Mouse (Mus musculus) monocyte, adult 5-6 weeks (primary cell): ENCODE data around the gene Atg4c. TPM values are rescaled to one million over a fixed set of nuclear protein-coding genes. Genes with fewer than 3 reads are reported as not detected.

Experiments
- ATAC-seq: fragments of 153-309, 156-312 bp; replicated peaks from 2 replicates; pipeline ENCODE4 v1.8.0; 2017; ENCODE audit warnings: mild to moderate bottlenecking; ENCODE audit not compliant: low TSS enrichment, insufficient number of reproducible peaks, severe bottlenecking, poor library complexity, low FRiP score
- total RNA-seq: library from RNA; stranded (forward); fragments of 200-1000, 200-491, 200-594 nt; gene quantifications from 3 replicates; pipeline ENCODE4 v1.2.3, GENCODE M21; 2017

Gene Atg4c
- total RNA-seq, 1 experiment from 2014 or later, result 25.5 TPM

DNA sequence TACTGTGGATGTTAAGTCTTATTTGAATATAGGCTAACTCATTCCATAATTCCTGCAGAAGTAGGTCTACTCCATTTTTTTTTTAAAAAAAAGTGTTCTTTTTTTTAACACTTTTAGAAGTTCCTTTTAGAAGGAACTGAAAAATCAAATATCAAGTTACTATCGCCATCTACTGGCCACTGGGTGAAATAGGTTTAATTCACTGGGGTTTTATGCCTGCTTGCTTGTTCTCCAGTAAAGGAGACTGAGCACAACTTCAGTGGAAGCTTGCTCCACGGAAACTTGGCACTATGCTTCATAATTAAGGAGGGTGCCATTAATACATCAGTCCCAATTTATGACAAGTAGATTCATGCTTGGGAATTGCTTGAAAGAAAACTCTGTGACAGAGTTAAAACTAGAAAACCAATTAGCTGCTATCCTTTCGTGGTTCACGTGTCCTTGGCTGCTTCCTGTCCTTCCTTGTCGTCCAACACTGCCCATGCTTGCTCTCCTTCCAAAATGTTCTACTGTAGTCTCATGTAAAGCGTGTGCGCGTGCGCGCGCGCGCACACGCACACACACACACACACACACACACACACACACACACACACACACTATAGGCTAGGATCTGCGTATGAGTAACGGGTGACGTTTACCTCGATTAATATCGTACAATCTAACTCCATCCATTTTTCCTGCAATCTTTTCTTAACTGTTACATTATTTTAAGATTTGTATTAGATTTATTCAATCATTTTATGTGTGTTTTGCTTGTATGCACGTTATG is 10.9 kb upstream of the Atg4c start:
- no peak for ATAC-seq

DNA sequence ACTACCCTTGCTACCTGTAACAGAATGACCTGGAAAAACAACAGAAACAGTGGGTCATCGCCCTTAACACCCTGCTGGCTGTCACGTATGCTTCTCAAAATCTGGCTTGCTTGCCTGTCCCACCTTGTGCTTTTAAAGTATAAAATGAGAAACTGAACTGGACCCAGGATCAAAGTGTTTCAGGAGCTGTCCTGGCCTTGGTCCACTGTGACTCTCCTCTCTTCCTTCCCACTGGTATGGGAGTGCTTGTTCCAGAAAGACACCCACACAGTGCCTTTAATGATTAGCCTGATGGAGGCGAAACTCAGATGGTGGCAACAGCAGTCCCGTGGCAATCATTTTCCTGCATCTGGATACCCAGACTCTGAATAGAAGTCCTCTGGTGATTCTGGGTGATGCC is 9.1 kb upstream of the Atg4c start:
- no peak for ATAC-seq

DNA sequence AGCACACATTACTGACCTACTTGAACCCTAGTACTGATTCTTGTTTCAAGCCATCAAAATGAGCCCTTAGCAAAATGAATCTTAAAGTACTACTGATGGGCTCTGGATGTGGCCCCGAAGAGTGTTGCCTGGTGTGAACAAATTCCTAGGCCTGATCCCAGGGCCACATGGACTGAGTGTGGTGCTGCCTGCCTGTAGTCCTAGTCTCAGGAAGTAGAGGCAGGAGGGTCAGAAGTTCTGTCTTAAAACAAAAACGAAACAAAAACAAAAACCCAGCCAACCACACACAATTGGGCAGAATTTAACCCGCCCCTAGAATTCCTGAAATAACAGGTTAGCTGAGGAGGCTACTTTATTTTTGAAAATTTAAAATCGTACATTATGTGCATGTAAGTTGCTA is 8.4 kb upstream of the Atg4c start:
- ATAC-seq, result no peak

DNA sequence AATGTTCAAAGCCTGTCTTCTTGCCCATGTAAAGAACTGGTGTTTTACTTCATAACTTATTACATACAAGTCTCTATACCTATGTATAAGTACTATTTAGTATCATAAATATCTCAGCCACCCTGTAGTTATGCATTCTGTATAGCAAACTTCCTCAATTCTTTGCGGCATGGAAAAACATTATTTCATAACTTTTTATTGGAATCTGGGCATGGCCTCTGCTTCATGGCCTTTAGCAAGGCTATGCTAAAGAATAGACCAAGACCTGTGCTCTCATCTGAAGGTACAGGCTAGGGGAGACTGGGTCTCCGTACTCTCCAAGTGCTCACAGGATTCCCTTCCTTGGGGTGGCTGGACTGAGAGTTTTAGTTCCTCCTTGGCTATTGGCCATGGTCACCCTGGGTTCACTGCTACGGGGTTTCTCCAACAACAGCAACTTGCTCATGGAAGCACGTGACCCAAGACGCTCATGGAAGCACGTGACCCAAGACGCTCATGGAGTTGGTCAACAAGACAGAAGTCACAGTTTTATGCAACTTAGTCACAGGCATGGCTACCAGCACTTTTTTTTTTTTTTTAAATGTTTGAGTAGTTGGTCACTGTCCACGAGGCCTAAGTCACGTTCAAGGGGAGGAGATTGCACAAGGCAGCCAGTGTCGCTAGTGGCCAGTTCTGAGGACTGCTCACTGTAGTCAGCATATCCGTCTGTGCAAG is 7.2 kb upstream of the Atg4c start:
- ATAC-seq, result peak; percentile 88

DNA sequence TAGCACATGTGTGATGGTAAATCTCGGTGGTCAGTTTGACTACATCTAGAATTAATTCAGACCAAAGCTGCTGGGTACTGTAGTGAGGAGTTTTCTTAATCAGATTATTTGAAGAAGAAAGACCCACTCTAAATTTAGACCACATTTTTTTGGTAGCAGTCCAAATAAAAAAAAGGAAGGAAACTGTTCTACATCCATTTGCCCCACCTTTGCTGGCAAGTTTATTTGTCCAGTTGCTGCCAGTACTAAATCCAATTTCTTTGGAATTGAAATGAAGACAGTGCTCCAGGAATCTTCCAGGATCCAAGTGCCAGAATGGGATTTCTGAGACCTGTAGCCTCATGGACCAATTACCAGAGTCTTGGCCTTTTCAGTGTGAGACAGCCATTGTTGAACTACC is 1.1 kb upstream of the Atg4c start:
- ATAC-seq, result no peak

DNA sequence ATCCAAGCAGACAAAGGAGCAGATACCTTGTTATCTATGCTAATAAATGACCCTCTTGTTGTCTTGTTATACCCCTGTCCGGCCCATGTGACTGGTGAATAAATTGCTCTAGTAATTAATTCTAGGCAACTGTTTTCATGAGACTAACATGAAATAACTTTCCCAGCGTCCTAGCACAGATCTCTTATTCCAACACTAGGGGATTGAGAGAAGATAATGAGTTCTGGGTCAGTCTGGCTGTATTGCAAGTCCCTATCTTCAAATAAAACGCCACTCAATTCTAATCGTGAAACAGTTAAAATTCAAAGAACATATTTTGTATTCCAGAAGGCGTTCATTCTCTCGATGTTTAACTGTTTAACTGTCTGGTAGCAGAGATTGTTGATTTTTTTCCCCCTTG is 520 bp upstream of the Atg4c start:
- no peak for ATAC-seq

DNA sequence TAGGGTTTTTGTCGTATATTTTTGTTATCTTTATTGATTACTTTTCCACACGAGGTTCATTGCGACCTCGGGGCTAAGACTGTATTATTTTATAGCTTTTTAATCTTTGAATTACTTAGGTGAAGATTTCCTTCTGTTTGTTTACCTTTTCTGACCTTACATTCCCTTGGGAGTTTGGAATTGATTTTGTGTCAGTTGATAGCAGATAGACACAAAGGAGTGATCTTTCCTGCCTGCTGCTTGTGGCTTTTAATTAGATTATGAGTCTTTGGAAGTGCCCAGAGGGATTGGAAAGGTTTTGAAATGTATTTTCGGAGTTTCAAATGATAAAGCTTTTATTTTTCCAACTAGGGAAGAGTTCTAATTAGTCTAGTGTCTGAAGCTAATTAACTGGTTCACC is 1.1 kb downstream of the Atg4c start:
- ATAC-seq, result no peak

DNA sequence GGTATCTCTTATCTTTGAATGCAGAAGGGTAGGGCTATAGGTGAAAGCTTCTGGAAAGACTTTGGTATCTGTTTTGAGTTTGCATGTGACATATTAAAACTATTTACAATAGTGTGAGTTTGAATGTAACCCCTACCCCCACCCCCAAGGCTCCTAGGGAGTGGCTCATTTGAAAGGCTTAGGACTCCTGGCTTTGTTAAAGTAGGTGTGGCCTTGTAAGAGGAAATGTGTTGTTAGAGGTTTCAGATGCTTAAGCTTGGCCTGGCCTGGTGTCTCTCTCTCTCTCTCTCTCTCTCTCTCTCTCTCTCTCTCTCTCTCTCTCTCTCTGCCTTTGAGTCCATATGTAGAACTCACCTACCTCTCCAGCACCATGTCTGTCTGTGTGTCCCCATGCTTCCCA is 5.0 kb downstream of the Atg4c start:
- ATAC-seq, result no peak

DNA sequence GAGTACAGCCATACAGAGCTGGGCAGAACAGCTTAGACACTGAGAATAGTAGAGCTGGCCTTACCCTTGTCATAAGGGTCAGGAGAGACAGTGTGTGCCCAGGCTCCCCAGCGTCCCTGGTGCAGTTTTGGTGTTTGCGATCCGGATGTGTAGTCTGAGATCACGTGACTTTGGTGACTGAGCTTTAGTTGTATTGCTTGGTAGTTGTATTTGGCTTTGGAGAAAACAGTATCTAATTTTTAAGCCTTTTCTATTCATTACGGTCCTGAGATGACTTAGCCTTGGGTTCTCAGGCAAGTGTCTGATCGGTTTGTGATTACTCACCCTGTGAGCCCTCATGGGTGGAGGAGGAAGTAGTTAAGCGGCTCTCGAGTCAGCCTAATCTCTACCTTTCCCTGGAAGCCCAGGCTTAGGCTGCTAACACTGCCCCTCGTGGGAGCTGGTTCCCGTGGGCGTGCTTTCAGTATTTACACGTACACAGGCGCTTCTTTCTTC is 6.1 kb downstream of the Atg4c start:
- ATAC-seq, result peak; percentile 93

DNA sequence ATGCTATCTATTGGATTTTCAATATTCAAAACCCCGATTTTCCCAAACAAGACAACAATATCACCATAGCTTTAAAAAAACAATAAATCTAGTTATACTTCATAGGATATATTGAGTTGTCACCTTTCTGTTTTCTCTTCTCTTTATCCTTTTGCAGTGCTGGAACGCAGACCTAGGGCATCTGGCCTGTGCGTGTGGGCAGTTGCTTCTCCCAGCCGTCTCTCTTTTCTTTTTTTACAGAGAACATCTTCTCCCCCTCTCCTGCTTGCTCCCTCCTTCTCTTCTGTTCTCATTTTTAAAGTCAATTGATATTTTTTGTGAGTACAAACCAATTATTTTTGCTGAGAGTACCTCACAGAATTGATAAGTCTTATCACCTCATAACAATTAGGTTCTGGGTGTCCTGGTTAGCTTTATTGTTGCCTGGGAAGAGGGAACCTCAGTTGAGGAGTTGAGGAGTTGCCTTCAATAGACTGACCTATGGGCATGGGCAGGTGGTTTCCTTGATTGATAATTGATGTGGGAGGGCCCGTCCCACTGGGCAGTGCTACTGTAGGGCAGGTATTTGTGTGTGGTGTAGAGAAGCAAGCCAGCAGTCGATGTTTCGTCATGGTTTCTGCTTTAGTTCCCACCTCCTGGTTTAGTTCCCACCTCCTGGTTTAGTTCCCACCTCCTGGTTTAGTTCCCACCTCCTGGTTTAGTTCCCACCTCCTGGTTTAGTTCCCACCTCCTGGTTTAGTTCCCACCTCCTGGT is 6.8 kb downstream of the Atg4c start:
- ATAC-seq, result no peak

DNA sequence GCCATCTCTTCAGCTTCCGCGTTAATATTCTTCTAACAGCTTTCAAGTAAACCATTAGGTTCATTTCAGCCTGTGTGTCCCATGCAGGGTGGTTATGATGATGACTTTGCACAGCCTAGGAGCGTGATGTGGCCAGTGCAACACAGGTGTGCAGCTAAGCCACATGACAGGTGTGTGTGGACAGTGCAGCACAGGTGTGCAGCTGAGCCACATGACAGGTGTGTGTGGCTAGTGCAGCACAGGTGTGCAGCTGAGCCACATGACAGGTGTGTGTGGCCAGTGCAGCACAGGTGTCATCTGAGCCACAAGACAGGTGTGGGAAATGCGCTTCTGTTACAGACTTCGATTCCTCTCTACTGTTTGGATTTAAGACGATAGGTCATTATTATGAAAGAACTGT is 12.0 kb downstream of the Atg4c start:
- no peak for ATAC-seq

DNA sequence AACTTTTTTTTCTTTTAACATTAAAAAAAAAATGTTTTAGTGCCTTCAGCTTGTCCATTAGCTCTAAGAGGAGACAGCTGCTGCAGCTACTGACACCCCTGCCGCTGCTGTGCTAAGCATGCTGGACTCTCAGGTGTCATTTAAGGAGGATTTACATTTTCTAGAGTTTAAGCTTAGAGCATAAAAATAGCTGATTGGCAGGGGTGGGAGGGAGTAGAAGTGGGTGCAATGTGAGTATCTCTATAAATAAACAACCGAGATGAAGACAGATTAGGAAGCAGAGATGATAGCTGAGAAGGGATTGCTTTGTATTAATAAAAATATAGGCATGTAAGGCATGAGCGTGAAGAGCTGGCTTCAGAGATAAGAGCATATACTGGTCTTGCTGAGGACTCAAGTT is 12.6 kb downstream of the Atg4c start:
- no peak for ATAC-seq

DNA sequence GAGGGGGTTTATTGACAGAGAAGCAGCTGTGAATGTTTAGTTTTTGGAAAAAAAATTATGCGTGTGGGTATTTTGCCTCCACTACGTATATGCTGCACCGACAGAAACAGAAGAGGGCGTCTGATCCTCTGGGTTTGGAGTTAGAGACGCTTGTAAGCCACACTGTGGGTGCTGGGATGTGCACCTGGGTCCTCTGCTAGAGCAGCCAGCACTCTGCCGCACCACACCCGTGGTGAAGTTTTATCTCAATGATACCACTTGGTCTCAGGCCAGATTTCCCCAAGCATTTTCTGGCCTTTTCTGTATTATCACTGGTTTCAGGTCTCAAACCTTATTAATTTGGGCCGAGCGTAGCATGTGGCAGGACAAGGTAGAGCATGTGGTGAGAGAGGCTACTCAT is 16.4 kb downstream of the Atg4c start:
- no peak for ATAC-seq

DNA sequence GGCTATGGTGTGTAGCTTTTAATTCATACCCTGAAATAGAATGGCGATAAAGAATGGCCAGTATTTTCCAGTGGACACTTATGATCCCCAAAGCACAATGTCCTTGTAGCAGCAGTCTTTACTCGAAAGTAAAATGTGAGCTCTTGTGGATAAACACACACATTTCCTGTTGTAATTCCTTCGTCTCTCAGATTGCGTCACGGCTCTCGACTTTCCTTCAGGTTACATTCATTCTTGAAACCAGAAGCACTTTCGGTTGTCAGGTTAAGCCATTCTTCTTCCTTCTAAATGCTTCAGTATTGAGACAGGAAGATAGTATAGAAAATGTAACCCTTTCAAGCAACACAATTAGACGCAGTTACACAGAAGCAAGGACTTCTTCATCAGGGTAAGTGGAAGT is 17.9 kb downstream of the Atg4c start:
- no peak for ATAC-seq

DNA sequence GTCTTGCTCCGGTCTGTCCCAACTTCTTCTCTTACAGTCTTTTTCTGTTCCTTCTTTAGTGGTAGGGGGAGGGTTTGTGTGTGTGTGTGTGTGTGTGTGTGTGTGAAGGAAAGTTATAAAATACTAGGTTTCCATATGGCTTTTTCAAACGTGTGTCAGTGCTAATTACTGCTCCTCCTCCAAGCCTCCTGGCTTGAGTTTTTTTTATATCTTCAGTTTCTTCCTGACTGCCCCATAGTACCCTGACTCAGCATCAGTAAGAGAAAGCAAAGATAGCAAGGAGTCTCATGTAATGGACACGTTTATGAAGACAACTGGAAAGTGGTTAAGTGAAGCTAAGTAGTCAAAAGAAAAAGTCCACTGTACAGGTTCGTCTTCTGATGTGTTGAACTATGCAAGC is 19.4 kb downstream of the Atg4c start:
- ATAC-seq, result no peak

DNA sequence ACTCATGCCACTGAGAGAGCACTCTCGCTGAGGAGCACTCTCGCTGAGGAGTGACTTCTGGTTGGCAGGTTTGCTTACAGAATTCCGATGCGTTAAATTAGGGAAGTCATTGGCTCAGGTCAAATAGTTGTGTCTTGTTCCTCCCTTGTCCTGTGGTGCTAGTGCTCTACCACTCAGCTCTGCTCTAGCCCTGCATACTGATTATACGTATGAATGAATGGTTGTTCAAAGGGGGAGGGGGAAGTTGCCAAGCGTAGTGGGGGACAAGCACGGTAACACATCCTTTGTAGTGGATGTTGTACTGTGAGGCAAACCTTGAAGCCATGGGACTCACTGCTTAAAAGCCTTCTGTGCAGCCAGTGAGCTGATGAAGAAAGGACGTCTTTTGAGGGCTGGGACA is 28.5 kb downstream of the Atg4c start:
- ATAC-seq, result no peak

DNA sequence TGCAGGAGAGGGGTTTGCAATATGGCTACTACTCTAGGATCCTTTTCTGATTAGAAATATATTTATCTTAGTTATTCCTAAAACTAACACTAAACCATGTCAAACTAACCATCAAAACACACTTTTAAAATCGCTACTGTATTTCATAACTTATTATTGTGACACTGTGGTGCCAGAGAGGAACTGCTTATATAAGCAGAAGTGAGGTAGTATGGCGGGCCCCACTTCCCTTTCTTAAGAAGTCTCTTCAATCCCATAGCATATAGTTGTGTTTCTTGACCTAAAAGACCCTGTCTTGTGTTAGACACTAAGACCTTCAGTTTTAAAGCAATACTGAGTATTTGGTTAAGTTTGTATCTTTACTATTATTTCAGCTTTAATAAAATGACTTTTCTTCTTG is 31.1 kb downstream of the Atg4c start:
- ATAC-seq, result peak; percentile 88

DNA sequence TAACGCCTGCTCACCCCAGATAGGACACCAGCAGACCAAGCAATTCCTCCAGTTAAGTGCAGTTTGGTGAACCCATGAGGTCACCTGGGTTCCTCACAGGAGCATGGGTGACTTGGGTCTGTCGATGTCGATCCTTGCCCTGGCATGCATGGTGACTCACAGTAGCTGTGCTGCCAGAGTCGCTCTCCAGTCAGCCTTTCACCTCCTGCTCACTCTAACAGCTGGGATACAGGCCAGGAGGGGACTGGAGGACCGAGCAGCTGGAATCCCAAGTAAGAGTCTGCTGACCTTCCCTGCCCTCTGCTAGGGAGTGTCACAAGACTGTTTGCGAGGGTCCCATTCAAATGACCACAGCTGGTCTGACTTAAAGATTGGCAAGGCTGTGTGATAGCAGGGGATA is 33.5 kb downstream of the Atg4c start:
- ATAC-seq, result no peak

DNA sequence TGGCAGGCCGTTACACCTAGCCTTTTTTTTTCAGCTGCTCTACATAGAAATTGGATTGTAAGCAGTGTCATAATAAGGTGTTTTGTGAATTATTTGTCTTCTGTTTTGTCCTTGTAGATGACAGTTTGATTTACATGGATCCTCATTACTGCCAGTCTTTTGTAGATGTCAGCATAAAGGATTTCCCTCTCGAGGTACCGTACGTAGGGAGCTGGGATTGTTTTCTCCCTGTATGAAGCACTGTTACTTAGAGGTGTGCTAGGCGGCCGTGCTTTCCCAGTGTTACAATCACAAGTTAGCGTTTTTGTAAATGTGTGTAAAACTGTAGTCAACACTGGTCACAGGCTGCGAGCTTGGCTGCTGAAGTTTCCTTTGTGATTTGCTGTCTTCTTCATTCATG is 35.6 kb downstream of the Atg4c start:
- ATAC-seq, result no peak
